Mouse (Mus musculus) lung, postnatal 0 days (tissue): Measurements from ENCODE around the gene Cers5.

ENCODE experiments used
- CTCF ChIP-seq: IDR thresholded peaks from 2 replicates; pipeline ENCODE4 v1.5.1; 2016; ENCODE audit warnings: antibody characterized with exemption, mild to moderate bottlenecking
- EP300 ChIP-seq: IDR thresholded peaks from 2 replicates; pipeline ENCODE4 v1.6.1; 2016; ENCODE audit warnings: antibody characterized with exemption, mild to moderate bottlenecking, control low read depth

DNA sequence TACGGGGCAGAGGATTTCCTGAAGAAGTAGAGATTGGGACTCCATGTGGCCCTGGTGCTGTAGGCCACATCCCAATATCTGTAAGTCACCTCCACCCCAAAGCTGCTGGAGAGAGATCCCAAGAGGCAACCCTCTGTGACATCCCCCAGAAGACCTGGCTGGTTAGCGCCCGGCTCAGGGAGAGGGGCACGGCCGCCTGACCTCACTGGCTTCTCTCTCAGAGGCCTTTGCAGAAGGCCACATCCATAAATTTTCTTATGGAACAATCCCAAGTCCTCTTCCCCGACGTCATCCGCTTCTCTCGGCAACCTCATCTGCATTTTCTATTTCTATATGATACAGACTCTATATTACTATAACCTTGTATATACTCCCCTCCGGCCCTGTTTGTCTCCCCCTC, 73.0 kb downstream of the Cers5 start:
- TF ChIP-seq EP300 = no peak
- no peak for TF ChIP-seq CTCF
